Comparison of ENCODE assay signal across 13 mouse cellular contexts in the genomic region with DNA sequence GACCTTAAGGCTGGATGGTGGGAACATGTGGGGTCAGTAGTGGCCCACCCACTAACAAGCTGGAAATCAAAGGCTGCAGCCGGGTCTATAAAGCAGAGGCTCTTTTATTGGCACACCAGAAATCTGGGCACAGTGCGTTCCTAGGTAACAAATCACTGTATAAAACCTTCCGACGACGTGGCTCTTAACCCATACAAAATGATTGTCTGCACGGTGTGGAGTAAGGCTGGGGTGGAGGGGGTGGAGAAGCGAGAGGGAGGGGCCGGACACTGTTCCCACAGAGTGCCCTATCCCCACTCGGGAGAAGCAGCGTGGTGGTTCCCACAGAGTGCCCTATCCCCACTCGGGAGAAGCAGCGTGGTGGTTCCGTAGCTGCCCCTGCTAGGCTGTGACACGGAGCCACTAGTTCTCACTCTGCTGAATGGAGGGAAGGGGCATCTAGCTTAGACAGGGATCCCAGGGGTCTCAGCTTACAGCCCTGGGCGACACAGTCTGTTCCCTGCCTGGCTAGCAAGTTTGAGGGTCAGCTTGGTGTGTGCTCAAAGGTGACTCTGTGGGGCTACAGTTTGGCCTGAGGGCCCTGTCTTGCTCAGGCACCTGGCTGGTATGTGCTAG. TPM values are rescaled to one million over a fixed set of nuclear protein-coding genes. Genes with fewer than 3 reads are reported as not detected.
A peak's percentile ranks its signal among the peaks of the same experiment; 100 is the strongest.
DNase-seq lines count a peak whose midpoint lies in the region; ATAC-seq and TF ChIP-seq lines count a peak whose summit lies in the region.
"Had no signal": no experiment of that assay in that cellular context is flagged by ENCODE, and none has a peak within 500 bp of the region (broad histone marks: within the 10 kb centered on the region; RNA-seq: fewer than 3 reads in every experiment).

No protein-coding gene starts in this region.

- H3K4me2 ChIP-seq in intestine, embryonic 15.5 days (replicated peaks), result no peak overlapping the region
- H3K4me2 ChIP-seq in intestine, postnatal 0 days (replicated peaks; ENCODE audit: low read depth), result no peak overlapping the region
- H3K4me2 ChIP-seq in hindbrain, embryonic 12.5 days (replicated peaks), result no peak overlapping the region
- no peak overlapping the region for H3K4me2 ChIP-seq in midbrain, embryonic 14.5 days (ENCODE audit: low read length)

- WGBS in intestine, embryonic 15.5 days, result 55% methylated on average over 15 of the region's 15 CpGs
- WGBS in intestine, postnatal 0 days, result 68% methylated on average over 15 of the region's 15 CpGs
- WGBS in embryonic facial prominence, embryonic 10.5 days, result 70% methylated on average over 15 of the region's 15 CpGs
- WGBS in hindbrain, embryonic 12.5 days, result 57% methylated on average over 15 of the region's 15 CpGs
- WGBS in midbrain, embryonic 14.5 days, result 47% methylated on average over 15 of the region's 15 CpGs

- intact Hi-C loops in left cerebral cortex, postnatal 25 days (cut with DNase I), result no loop called here

- TF ChIP-seq CTCF in intestine, postnatal 0 days (IDR thresholded peaks at IDR 0.05; ENCODE audit: low read depth), result no peak

- 0 out of 2 replicates have a peak overlapping the region, but pooled peaks have one; percentile 32 for H3K27ac ChIP-seq in intestine, embryonic 15.5 days
- H3K27ac ChIP-seq in intestine, postnatal 0 days (ENCODE audit: low read depth, low read length), result no peak overlapping the region
- peak overlapping the region; percentile 71 for H3K27ac ChIP-seq in embryonic facial prominence, embryonic 10.5 days (replicated peaks)
- H3K27ac ChIP-seq in hindbrain, embryonic 12.5 days, result peak overlapping the region; percentile 55; the same call in 1 of the 2 replicates
- H3K27ac ChIP-seq in midbrain, embryonic 14.5 days (replicated peaks; ENCODE audit: low read depth, low read length), result peak overlapping the region; percentile 57

- no peak overlapping the region for H3K9ac ChIP-seq in intestine, embryonic 15.5 days
- no peak overlapping the region for H3K9ac ChIP-seq in intestine, postnatal 0 days (ENCODE audit: low read depth, low read length)
- H3K9ac ChIP-seq in hindbrain, embryonic 12.5 days, result no peak overlapping the region
- H3K9ac ChIP-seq in midbrain, embryonic 14.5 days (replicated peaks; ENCODE audit: low read length), result no peak overlapping the region

- peak; percentile 35 for DNase-seq in embryonic facial prominence, embryonic 10.5 days (ENCODE audit: low spot score)
- DNase-seq in midbrain, embryonic 14.5 days, result peak; percentile 35
- DNase-seq in thymus, postnatal 36 days, result no peak
- no peak for DNase-seq in left cerebral cortex, adult 18-20 months (ENCODE audit: low spot score in 2 of 2)
- no peak for DNase-seq in left cerebral cortex, postnatal 25 days (ENCODE audit: low spot score in 2 of 2)
- DNase-seq: adrenal gland, postnatal 25 days; cerebellum, adult 9-10 months; retina, postnatal 1 day had no signal

- H3K27me3 ChIP-seq in intestine, embryonic 15.5 days (replicated peaks), result no peaks in the 10 kb centered on the region
- no peaks in the 10 kb centered on the region for H3K27me3 ChIP-seq in intestine, postnatal 0 days (replicated peaks; ENCODE audit: control insufficient read depth, insufficient read depth, low read length)
- no peaks in the 10 kb centered on the region for H3K27me3 ChIP-seq in embryonic facial prominence, embryonic 10.5 days (replicated peaks; ENCODE audit: low read depth, poor library complexity, severe bottlenecking)
- no peaks in the 10 kb centered on the region for H3K27me3 ChIP-seq in hindbrain, embryonic 12.5 days
- H3K27me3 ChIP-seq in midbrain, embryonic 14.5 days (ENCODE audit: control insufficient read depth, insufficient read depth, low read length), result no peaks in the 10 kb centered on the region
- H3K27me3 ChIP-seq: Patski had no signal

- no peak for ATAC-seq in intestine, embryonic 15.5 days
- no peak for ATAC-seq in intestine, postnatal 0 days
- no peak for ATAC-seq in hindbrain, embryonic 12.5 days (ENCODE audit: low FRiP score)
- no peak for ATAC-seq in midbrain, embryonic 14.5 days (ENCODE audit: low FRiP score, low TSS enrichment)
- ATAC-seq: Patski had no signal

- peaks cover 16% of the 10 kb centered on the region; the same call in 1 of the 2 replicates for H3K4me1 ChIP-seq in intestine, embryonic 15.5 days (replicated peaks)
- H3K4me1 ChIP-seq in intestine, postnatal 0 days (replicated peaks; ENCODE audit: control insufficient read depth, insufficient read depth, low read length), result no peaks in the 10 kb centered on the region
- peaks cover 40% of the 10 kb centered on the region for H3K4me1 ChIP-seq in embryonic facial prominence, embryonic 10.5 days
- H3K4me1 ChIP-seq in hindbrain, embryonic 12.5 days, result peaks cover 25% of the 10 kb centered on the region
- H3K4me1 ChIP-seq in midbrain, embryonic 14.5 days (ENCODE audit: control insufficient read depth, insufficient read depth, low read length), result 0 out of 2 replicates have a peak, but pooled peaks cover 5% of the 10 kb centered on the region

- H3K36me3 ChIP-seq in intestine, embryonic 15.5 days, result peaks cover 10% of the 10 kb centered on the region; the same call in 1 of the 2 replicates
- H3K36me3 ChIP-seq in intestine, postnatal 0 days (ENCODE audit: control insufficient read depth, insufficient read depth), result peaks cover 28% of the 10 kb centered on the region
- peaks cover 29% of the 10 kb centered on the region for H3K36me3 ChIP-seq in embryonic facial prominence, embryonic 10.5 days (replicated peaks)
- peaks cover 10% of the 10 kb centered on the region for H3K36me3 ChIP-seq in hindbrain, embryonic 12.5 days
- 0 out of 2 replicates have a peak, but pooled peaks cover 8% of the 10 kb centered on the region for H3K36me3 ChIP-seq in midbrain, embryonic 14.5 days (ENCODE audit: control insufficient read depth, insufficient read depth, low read length)

- H3K9me3 ChIP-seq in intestine, embryonic 15.5 days, result no peaks in the 10 kb centered on the region
- H3K9me3 ChIP-seq in intestine, postnatal 0 days (ENCODE audit: control insufficient read depth), result no peaks in the 10 kb centered on the region
- no peaks in the 10 kb centered on the region for H3K9me3 ChIP-seq in embryonic facial prominence, embryonic 10.5 days
- no peaks in the 10 kb centered on the region for H3K9me3 ChIP-seq in hindbrain, embryonic 12.5 days (replicated peaks)
- H3K9me3 ChIP-seq in midbrain, embryonic 14.5 days (ENCODE audit: control insufficient read depth, low read length), result no peaks in the 10 kb centered on the region

- no peak overlapping the region for H3K4me3 ChIP-seq in intestine, embryonic 15.5 days (replicated peaks)
- H3K4me3 ChIP-seq in intestine, postnatal 0 days (ENCODE audit: low read depth, low read length), result no peak overlapping the region
- H3K4me3 ChIP-seq in embryonic facial prominence, embryonic 10.5 days, result no peak overlapping the region
- H3K4me3 ChIP-seq in hindbrain, embryonic 12.5 days, result no peak overlapping the region
- H3K4me3 ChIP-seq in midbrain, embryonic 14.5 days (replicated peaks; ENCODE audit: low read depth, low read length), result no peak overlapping the region

RNA-seq across cellular contexts. Expression of a gene that starts 23.2 kb away (rescaled TPM):
- polyA plus RNA-seq in intestine, embryonic 15.5 days (2015; fragmentation: Nextera tagmentation; extraction: Ambion mirVana), result 6.2 and 6.6 TPM in 2 replicates
- polyA plus RNA-seq in intestine, postnatal 0 days (2015; fragmentation: Nextera tagmentation; extraction: Ambion mirVana), result 4.1 and 4.4 TPM in 2 replicates
- 4.1 and 5.2 TPM in 2 replicates for polyA plus RNA-seq in embryonic facial prominence, embryonic 10.5 days (2016; fragmentation: Nextera tagmentation; extraction: Ambion mirVana)
- 3.5 and 4.0 TPM in 2 replicates for polyA plus RNA-seq in hindbrain, embryonic 12.5 days (2016; fragmentation: Nextera tagmentation; extraction: Ambion mirVana)
- 0.85 and 1.5 TPM in 2 replicates for polyA plus RNA-seq in midbrain, embryonic 14.5 days (2014; fragmentation: Nextera tagmentation; extraction: Ambion mirVana)
- 1 to 10 TPM; 5.8 to 8.1 TPM for total RNA-seq in left cerebral cortex, adult 18-20 months (2021)
- total RNA-seq in left cerebral cortex, postnatal 25 days (2021), result 1 to 10 TPM; 5.9 to 6.0 TPM

RNA-seq across cellular contexts. Expression of a gene that starts 30.8 kb away (rescaled TPM):
- polyA plus RNA-seq in intestine, embryonic 15.5 days (2015; fragmentation: Nextera tagmentation; extraction: Ambion mirVana), result 49.8 and 50.2 TPM in 2 replicates
- 63.6 and 67.2 TPM in 2 replicates for polyA plus RNA-seq in intestine, postnatal 0 days (2015; fragmentation: Nextera tagmentation; extraction: Ambion mirVana)
- 35.5 and 37.8 TPM in 2 replicates for polyA plus RNA-seq in embryonic facial prominence, embryonic 10.5 days (2016; fragmentation: Nextera tagmentation; extraction: Ambion mirVana)
- 42.0 and 44.7 TPM in 2 replicates for polyA plus RNA-seq in hindbrain, embryonic 12.5 days (2016; fragmentation: Nextera tagmentation; extraction: Ambion mirVana)
- polyA plus RNA-seq in midbrain, embryonic 14.5 days (2014; fragmentation: Nextera tagmentation; extraction: Ambion mirVana), result 24.7 and 26.1 TPM in 2 replicates
- 10 to 100 TPM; 54.5 to 57.2 TPM for total RNA-seq in left cerebral cortex, adult 18-20 months (2021)
- 10 to 100 TPM; 56.9 to 58.9 TPM for total RNA-seq in left cerebral cortex, postnatal 25 days (2021)

RNA-seq across cellular contexts. Expression of a gene that starts 54.3 kb away (rescaled TPM):
- 25.3 and 26.8 TPM in 2 replicates for polyA plus RNA-seq in intestine, embryonic 15.5 days (2015; fragmentation: Nextera tagmentation; extraction: Ambion mirVana)
- 31.5 and 35.6 TPM in 2 replicates for polyA plus RNA-seq in intestine, postnatal 0 days (2015; fragmentation: Nextera tagmentation; extraction: Ambion mirVana)
- polyA plus RNA-seq in embryonic facial prominence, embryonic 10.5 days (2016; fragmentation: Nextera tagmentation; extraction: Ambion mirVana), result 11.9 and 12.3 TPM in 2 replicates
- 18.4 and 19.2 TPM in 2 replicates for polyA plus RNA-seq in hindbrain, embryonic 12.5 days (2016; fragmentation: Nextera tagmentation; extraction: Ambion mirVana)
- polyA plus RNA-seq in midbrain, embryonic 14.5 days (2014; fragmentation: Nextera tagmentation; extraction: Ambion mirVana), result 10.4 and 12.2 TPM in 2 replicates
- 10 to 100 TPM; 34.9 to 35.8 TPM for total RNA-seq in left cerebral cortex, adult 18-20 months (2021)
- total RNA-seq in left cerebral cortex, postnatal 25 days (2021), result 10 to 100 TPM; 33.9 to 39.4 TPM

RNA-seq across cellular contexts. Expression of a gene that starts 54.6 kb away (rescaled TPM):
- polyA plus RNA-seq in intestine, embryonic 15.5 days (2015; fragmentation: Nextera tagmentation; extraction: Ambion mirVana), result 0.28 and 0.40 TPM in 2 replicates
- polyA plus RNA-seq in intestine, postnatal 0 days (2015; fragmentation: Nextera tagmentation; extraction: Ambion mirVana), result 0.30 and 0.47 TPM in 2 replicates
- 0.65 and 0.81 TPM in 2 replicates for polyA plus RNA-seq in embryonic facial prominence, embryonic 10.5 days (2016; fragmentation: Nextera tagmentation; extraction: Ambion mirVana)
- polyA plus RNA-seq in hindbrain, embryonic 12.5 days (2016; fragmentation: Nextera tagmentation; extraction: Ambion mirVana), result 1.9 and 2.5 TPM in 2 replicates
- polyA plus RNA-seq in midbrain, embryonic 14.5 days (2014; fragmentation: Nextera tagmentation; extraction: Ambion mirVana), result 1.4 and 1.7 TPM in 2 replicates
- total RNA-seq in left cerebral cortex, adult 18-20 months (2021), result 1 to 10 TPM in 1 of 2 experiments, under 1 TPM in 1; 0.70 to 1.3 TPM
- under 1 TPM; 0.32 to 0.48 TPM for total RNA-seq in left cerebral cortex, postnatal 25 days (2021)

RNA-seq across cellular contexts. Expression of a gene that starts 57.9 kb away (rescaled TPM):
- not detected in 2 replicates for polyA plus RNA-seq in intestine, embryonic 15.5 days (2015; fragmentation: Nextera tagmentation; extraction: Ambion mirVana)
- not detected in 2 replicates for polyA plus RNA-seq in intestine, postnatal 0 days (2015; fragmentation: Nextera tagmentation; extraction: Ambion mirVana)
- polyA plus RNA-seq in embryonic facial prominence, embryonic 10.5 days (2016; fragmentation: Nextera tagmentation; extraction: Ambion mirVana), result not detected in 2 replicates
- polyA plus RNA-seq in hindbrain, embryonic 12.5 days (2016; fragmentation: Nextera tagmentation; extraction: Ambion mirVana), result not detected in 2 replicates
- 0.55 TPM in 1 of 2 replicates, not detected in the other for polyA plus RNA-seq in midbrain, embryonic 14.5 days (2014; fragmentation: Nextera tagmentation; extraction: Ambion mirVana)
- total RNA-seq in left cerebral cortex, adult 18-20 months (2021), result not detected
- under 1 TPM in 1 of 2 experiments, not detected in 1; 0.27 TPM for total RNA-seq in left cerebral cortex, postnatal 25 days (2021)
- total RNA-seq: adrenal gland, postnatal 25 days had no signal
- polyA plus RNA-seq: heart, postnatal 0 days had no signal

Comparison
In these comparisons a context has a peak if more than half of its experiments do, and no peak if none do; other contexts are left out.
1. DNase-seq: peak in embryonic facial prominence, embryonic 10.5 days (single experiment) and midbrain, embryonic 14.5 days (single experiment); none in thymus, postnatal 36 days (0 of 2), left cerebral cortex, adult 18-20 months (0 of 2) and left cerebral cortex, postnatal 25 days (0 of 2).